Mouse (Mus musculus) liver, postnatal 0 days (tissue): ENCODE measurements around the gene Cdkn1a. TPM values are rescaled to one million over a fixed set of nuclear protein-coding genes. Genes with fewer than 3 reads are reported as not detected.

ENCODE experiments used
- ATAC-seq: fragments of 200-750 bp; cut with Nextera tagmentation; 2 replicates; pipeline ENCODE4 v1.8.0; 2017; ENCODE audit warnings: mild to moderate bottlenecking, moderate library complexity
- DNase-seq: peaks from one replicate; pipeline ENCODE4 v3.0.0-alpha.2; 2016
- H3K27ac ChIP-seq: fragments of 300-500 bp; sonication (generic); 2 replicates; pipeline ENCODE4 v1.5.1; 2014; ENCODE audit warnings: antibody characterized with exemption, moderate library complexity, mild to moderate bottlenecking, low read depth
- H3K27me3 ChIP-seq: fragments of 300-500 bp; sonication (generic); 2 replicates; pipeline ENCODE4 v1.6.1; 2014; ENCODE audit warnings: low read length, control low read depth, mixed read lengths; ENCODE audit not compliant: insufficient read depth
- H3K36me3 ChIP-seq: fragments of 300-500 bp; sonication (generic); replicated peaks from 2 replicates; pipeline ENCODE4 v1.6.1; 2014; ENCODE audit warnings: mild to moderate bottlenecking, control low read depth, low read length, moderate library complexity, mixed read lengths; ENCODE audit not compliant: insufficient read depth
- H3K4me1 ChIP-seq: fragments of 300-500 bp; sonication (generic); 2 replicates; pipeline ENCODE4 v1.6.1; 2014; ENCODE audit warnings: antibody characterized with exemption, mild to moderate bottlenecking, control low read depth; ENCODE audit not compliant: insufficient read depth
- H3K4me2 ChIP-seq: fragments of 300-500 bp; sonication (generic); 2 replicates; pipeline ENCODE4 v1.6.1; 2014; ENCODE audit warnings: low read depth, mild to moderate bottlenecking, low read length, moderate library complexity, mixed read lengths
- H3K4me3 ChIP-seq: fragments of 300-500 bp; sonication (generic); 2 replicates; pipeline ENCODE4 v1.5.1; 2014; ENCODE audit warnings: low read depth, low read length
- H3K9ac ChIP-seq: fragments of 300-500 bp; sonication (generic); replicated peaks from 2 replicates; pipeline ENCODE4 v1.6.1; 2014; ENCODE audit warnings: mild to moderate bottlenecking, moderate library complexity
- H3K9me3 ChIP-seq: fragments of 300-500 bp; sonication (generic); 2 replicates; pipeline ENCODE4 v1.6.1; 2016; ENCODE audit warnings: mild to moderate bottlenecking, control low read depth, low read length, mixed read lengths
- CTCF ChIP-seq: sonication (generic); IDR thresholded peaks from 2 replicates; pipeline ENCODE4 v1.5.1; 2016; ENCODE audit warnings: antibody characterized with exemption, low read depth
- EP300 ChIP-seq: IDR thresholded peaks from 2 replicates; pipeline ENCODE4 v1.6.1; 2016; ENCODE audit warnings: antibody characterized with exemption, low read depth, mild to moderate bottlenecking
- WGBS: fragments of 180-500 bp; shearing (Covaris S2); extraction: QIAGEN DNeasy Blood & Tissue Kit; methylation state at CpG from one replicate; pipeline ENCODE4 v1.1.7; 2014; ENCODE audit not compliant: insufficient replicate concordance; 5-methylcytosine and 5-hydroxymethylcytosine counted together
- polyA plus RNA-seq: library from polyadenylated mRNA; unstranded; fragments of >200 nt; fragmentation: Nextera tagmentation; extraction: Ambion mirVana; gene quantifications from 2 replicates; pipeline ENCODE4 v1.2.1, GENCODE M21; 2015

Cdkn1a gene
- polyA plus RNA-seq, 1 experiment from 2014 or later = 58.1 TPM

DNA sequence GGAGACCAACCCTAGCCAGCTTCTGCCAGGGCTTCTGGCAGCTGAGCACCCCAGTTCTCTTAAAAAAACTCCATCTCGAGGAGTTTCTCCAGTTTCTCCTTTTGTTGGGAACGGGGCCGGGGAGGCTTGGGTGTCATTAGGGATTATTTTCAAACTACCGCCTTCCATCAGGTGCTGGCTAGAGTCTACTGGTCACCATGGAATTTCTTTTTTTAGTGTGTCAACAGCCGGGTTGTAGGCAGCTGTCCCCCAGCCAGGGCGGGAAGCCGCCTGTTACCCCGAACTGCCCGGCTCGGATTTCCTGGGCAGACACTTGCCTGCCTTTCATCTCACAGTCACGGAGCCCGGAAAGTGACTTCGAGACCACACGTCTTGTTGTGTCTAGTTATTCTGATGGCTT, 40.0 kb upstream of the Cdkn1a start:
- DNase-seq = no peak

DNA sequence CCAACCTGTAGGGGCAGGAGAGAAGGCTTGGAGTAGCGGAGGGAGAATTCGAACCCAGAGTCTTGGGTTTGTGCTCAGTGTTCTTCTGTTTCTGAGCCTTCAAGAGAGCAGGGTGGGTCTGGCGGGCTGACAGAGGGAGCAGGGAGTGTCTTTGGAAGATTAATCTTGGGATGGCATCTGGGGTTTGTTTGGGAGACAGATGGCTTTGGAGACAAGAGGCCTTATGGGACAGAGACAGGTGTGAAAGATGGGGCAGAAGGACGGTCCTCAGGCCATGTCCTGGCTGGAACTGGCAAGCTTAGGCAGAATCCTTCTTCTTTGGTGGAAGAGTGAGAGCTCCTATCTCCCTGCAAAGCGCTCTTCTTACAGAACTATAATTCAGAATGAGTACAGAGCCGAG, 37.7 kb upstream of the Cdkn1a start:
- no peak overlapping the region for H3K9ac ChIP-seq
- H3K27me3 ChIP-seq = no peaks in the 10 kb centered on the region
- H3K36me3 ChIP-seq = no peaks in the 10 kb centered on the region
- no peaks in the 10 kb centered on the region for H3K9me3 ChIP-seq
- H3K27ac ChIP-seq = no peak overlapping the region
- TF ChIP-seq CTCF = no peak
- no peak for TF ChIP-seq EP300
- H3K4me1 ChIP-seq = peaks cover 37% of the 10 kb centered on the region
- H3K4me3 ChIP-seq = no peak overlapping the region
- DNase-seq (no peak), ATAC-seq (no peak)
- H3K4me2 ChIP-seq = no peak overlapping the region
- WGBS = 85% methylated on average over 6 of the region's 6 CpGs

More for the DNA sequence above, 40.0 kb upstream of the Cdkn1a start:
- Histone ChIP-seq H3K4me3 (0 out of 2 replicates have a peak overlapping the region, but pooled peaks have one; percentile 4), H3K27me3 (no peaks in the 10 kb centered on the region), H3K27ac (0 out of 2 replicates have a peak overlapping the region, but pooled peaks have one; percentile 29), H3K9me3 (no peaks in the 10 kb centered on the region), H3K4me1 (peaks cover 24% of the 10 kb centered on the region), H3K36me3 (peaks cover 19% of the 10 kb centered on the region), H3K9ac (0 out of 2 replicates have a peak overlapping the region, but pooled peaks have one; percentile 28), H3K4me2 (peak overlapping the region; percentile 54)
- TF ChIP-seq EP300 = no peak
- TF ChIP-seq CTCF = no peak
- ATAC-seq = no peak
- 41% methylated on average over 14 of the region's 14 CpGs for WGBS

DNA sequence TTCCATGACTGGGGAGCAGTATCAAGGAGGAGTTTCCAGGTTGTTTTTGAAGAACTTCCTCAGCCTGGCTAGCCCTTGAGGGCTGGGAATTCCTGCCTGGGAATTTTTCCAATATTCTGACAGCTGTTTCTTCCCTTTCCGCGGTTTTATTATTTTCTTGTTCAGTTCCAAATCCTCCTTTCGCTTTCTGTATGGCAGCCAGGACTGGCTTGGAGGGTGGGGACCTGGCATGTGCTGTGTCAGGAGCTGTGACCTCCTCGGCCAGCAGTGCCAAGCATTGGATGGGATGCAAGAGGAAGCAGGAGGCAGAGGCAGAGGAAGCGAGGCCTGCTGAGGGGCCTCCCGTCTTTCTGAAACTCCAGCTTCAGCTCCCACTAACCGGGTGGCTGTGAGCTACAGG, 36.9 kb upstream of the Cdkn1a start:
- Histone ChIP-seq H3K27me3 (no peaks in the 10 kb centered on the region), H3K4me1 (peaks cover 41% of the 10 kb centered on the region), H3K27ac (no peak overlapping the region), H3K36me3 (no peaks in the 10 kb centered on the region), H3K9me3 (no peaks in the 10 kb centered on the region), H3K4me2 (0 out of 2 replicates have a peak overlapping the region, but pooled peaks have one; percentile 4), H3K4me3 (no peak overlapping the region), H3K9ac (no peak overlapping the region)
- no peak for TF ChIP-seq EP300
- no peak for TF ChIP-seq CTCF
- ATAC-seq (no peak), DNase-seq (no peak)
- 53% methylated on average over 7 of the region's 7 CpGs for WGBS

DNA sequence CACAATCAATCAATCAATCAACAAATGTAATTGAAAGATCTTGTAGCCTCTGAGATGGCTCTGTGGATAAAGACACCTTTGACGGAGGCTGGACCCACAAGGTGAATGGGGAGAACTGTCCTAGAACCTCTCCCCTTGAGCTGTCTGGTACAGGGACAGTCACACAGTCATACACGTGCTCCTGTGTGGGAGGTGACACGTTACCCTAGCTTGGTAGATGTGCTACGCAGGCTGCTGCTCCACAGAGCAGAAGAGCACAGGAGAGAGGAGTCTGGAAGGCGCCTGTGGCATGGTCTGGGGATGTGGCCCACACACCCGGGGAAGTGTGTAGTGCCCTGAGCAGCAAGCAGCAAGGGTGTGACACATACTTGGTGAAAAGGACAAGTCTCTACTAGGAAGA, 36.3 kb upstream of the Cdkn1a start:
- Histone ChIP-seq H3K4me1 (peaks cover 42% of the 10 kb centered on the region), H3K4me3 (no peak overlapping the region), H3K9me3 (no peaks in the 10 kb centered on the region), H3K27ac (no peak overlapping the region), H3K9ac (no peak overlapping the region), H3K36me3 (no peaks in the 10 kb centered on the region), H3K27me3 (no peaks in the 10 kb centered on the region), H3K4me2 (no peak overlapping the region)
- ATAC-seq = no peak
- TF ChIP-seq EP300 = no peak
- TF ChIP-seq CTCF = no peak
- WGBS = 65% methylated on average over 6 of the region's 6 CpGs
- no peak for DNase-seq

DNA sequence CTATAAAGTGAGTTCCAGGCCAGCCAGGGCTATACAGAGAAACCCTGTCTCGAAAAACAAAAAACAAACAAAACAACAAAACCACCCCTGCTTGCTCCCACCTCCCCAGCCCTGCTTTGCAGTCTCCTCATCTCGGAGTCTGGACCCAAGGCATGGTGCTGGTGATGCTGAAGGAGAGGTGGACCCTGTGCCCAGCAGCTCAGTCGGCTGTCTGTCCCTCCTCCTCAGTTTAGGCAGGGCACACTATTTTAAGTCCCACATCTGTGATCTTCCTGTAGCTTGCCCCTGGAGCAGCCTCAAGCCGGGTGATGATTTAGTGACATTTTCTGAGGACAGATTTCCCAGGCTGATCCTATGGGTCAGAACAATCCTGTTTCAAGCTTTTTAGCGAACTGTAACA, 35.2 kb upstream of the Cdkn1a start:
- Histone ChIP-seq H3K27ac (no peak overlapping the region), H3K9me3 (no peaks in the 10 kb centered on the region), H3K4me1 (peaks cover 33% of the 10 kb centered on the region), H3K27me3 (no peaks in the 10 kb centered on the region), H3K4me3 (no peak overlapping the region), H3K4me2 (no peak overlapping the region), H3K36me3 (no peaks in the 10 kb centered on the region), H3K9ac (no peak overlapping the region)
- WGBS = 68% methylated on average over 5 of the region's 5 CpGs
- no peak for ATAC-seq
- TF ChIP-seq EP300 (no peak), CTCF (no peak)
- no peak for DNase-seq

DNA sequence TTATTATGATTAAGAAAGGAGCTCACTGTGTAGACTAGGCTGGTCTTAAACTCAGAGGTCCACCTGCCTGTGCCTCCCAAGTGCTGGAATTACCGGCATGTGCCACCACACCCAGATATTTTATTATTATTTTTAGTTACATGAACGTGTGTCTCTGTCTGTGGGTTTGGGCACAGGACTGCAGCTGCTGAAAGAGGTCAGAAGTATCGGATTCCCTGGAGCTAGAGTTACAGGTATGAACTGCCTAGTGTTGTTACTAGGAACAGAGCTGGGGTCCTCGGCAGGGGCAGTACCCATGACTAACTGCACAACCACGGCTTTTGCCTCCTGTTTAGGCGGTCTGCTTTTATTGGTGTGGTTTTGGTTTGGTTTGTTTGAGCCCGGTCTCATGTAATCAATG, 34.6 kb upstream of the Cdkn1a start:
- Histone ChIP-seq H3K9ac (no peak overlapping the region), H3K4me3 (no peak overlapping the region), H3K9me3 (no peaks in the 10 kb centered on the region), H3K4me2 (no peak overlapping the region), H3K36me3 (no peaks in the 10 kb centered on the region), H3K27ac (0 out of 2 replicates have a peak overlapping the region, but pooled peaks have one; percentile 18), H3K27me3 (no peaks in the 10 kb centered on the region), H3K4me1 (peaks cover 31% of the 10 kb centered on the region)
- 26% methylated on average over 7 of the region's 7 CpGs for WGBS
- TF ChIP-seq CTCF (no peak), EP300 (no peak)
- DNase-seq = no peak
- no peak; the same call in 1 of the 2 replicates for ATAC-seq

DNA sequence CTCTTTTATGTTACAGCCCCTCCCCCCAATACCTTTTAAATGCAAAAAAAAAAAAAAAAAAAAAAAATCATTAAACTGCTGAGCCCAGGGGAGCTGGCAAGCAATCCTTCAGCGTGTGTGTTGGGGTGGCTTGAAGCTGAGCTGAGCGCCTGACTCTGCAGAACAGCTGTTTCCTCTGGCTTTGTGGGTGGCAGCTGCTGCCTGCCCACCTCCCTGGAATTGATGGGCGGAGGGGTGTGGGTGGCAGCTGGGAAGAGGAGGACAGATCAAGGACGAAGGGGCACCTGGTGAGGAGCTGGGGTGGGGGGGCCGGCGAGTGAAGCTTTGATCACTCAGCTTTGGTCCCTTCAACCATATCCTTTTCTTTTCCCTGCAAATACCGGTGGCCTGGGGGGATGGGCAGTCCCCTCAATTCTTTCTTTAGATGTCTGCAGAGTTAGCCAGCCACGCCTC, 34.1 kb upstream of the Cdkn1a start:
- TF ChIP-seq EP300 = no peak
- TF ChIP-seq CTCF = no peak
- WGBS = 6% methylated on average over 8 of the region's 8 CpGs

More for the DNA sequence above, 34.1 kb upstream of the Cdkn1a start:
- DNase-seq (no peak), ATAC-seq (peak; percentile 16; the same call in 1 of the 2 replicates)
- Histone ChIP-seq H3K4me3 (no peak overlapping the region), H3K9me3 (no peaks in the 10 kb centered on the region), H3K4me1 (peaks cover 31% of the 10 kb centered on the region), H3K27me3 (no peaks in the 10 kb centered on the region), H3K9ac (no peak overlapping the region), H3K36me3 (no peaks in the 10 kb centered on the region), H3K27ac (0 out of 2 replicates have a peak overlapping the region, but pooled peaks have one; percentile 18), H3K4me2 (peak overlapping the region; percentile 2; the same call in 1 of the 2 replicates)
